Mouse (Mus musculus) liver, embryonic 14.5 days (tissue): ENCODE data around the gene Nfatc4. TPM values are rescaled to one million over a fixed set of nuclear protein-coding genes. Genes with fewer than 3 reads are reported as not detected.
A peak's percentile ranks its signal among the peaks of the same experiment; 100 is the strongest.

Source experiments
- ATAC-seq: fragments of 200-750 bp; cut with Nextera tagmentation; 2 replicates; pipeline ENCODE4 v1.8.0; 2017; ENCODE audit warnings: moderate number of reproducible peaks, mild to moderate bottlenecking, moderate library complexity; ENCODE audit not compliant: insufficient read depth
- DNase-seq, 3 experiments: peaks; one replicate each; pipeline ENCODE4 v3.0.0-alpha.2; 2012 to 2013; ENCODE audit warnings: low read depth in 3 of 3, low spot score in 3 of 3
- H3K27ac ChIP-seq: fragments of 300-500 bp; sonication (generic); 2 replicates; pipeline ENCODE4 v1.5.1; 2014; ENCODE audit warnings: moderate library complexity, mild to moderate bottlenecking, control low read depth, inconsistent platforms
- H3K27me3 ChIP-seq: fragments of 300-500 bp; sonication (generic); 2 replicates; pipeline ENCODE4 v1.6.1; 2014; ENCODE audit warnings: mild to moderate bottlenecking, low read length, moderate library complexity; ENCODE audit not compliant: control insufficient read depth, insufficient read depth
- H3K36me3 ChIP-seq: fragments of 300-500 bp; sonication (generic); replicated peaks from 2 replicates; pipeline ENCODE4 v1.6.1; 2014; ENCODE audit warnings: low read depth; ENCODE audit not compliant: control insufficient read depth, insufficient read depth
- H3K4me1 ChIP-seq, 2 experiments: fragments of 200-500 bp in 1 of 2; fragments of 300-500 bp in 1 of 2; sonication (generic) in 1 of 2; replicated peaks; 2 replicates each; pipeline ENCODE4 v1.6.1; 2012 to 2014; ENCODE audit warnings: antibody characterized with exemption in 1 of 2, inconsistent platforms in 1 of 2, low read length in 1 of 2; ENCODE audit not compliant: control insufficient read depth in 2 of 2, insufficient read depth in 2 of 2
- H3K4me2 ChIP-seq: fragments of 300-500 bp; sonication (generic); 2 replicates; pipeline ENCODE4 v1.6.1; 2014; ENCODE audit warnings: low read depth, mild to moderate bottlenecking, control low read depth, moderate library complexity
- H3K4me3 ChIP-seq, 2 experiments: fragments of 200-500 bp in 1 of 2; fragments of 300-500 bp in 1 of 2; sonication (generic) in 1 of 2; 2 replicates each; pipeline ENCODE4 v1.5.1; 2012 to 2014; ENCODE audit warnings: low read depth in 2 of 2, low read length in 2 of 2, mild to moderate bottlenecking in 2 of 2, control low read depth in 1 of 2, inconsistent platforms in 1 of 2, moderate library complexity in 1 of 2; ENCODE audit not compliant: insufficient read depth in 1 of 2
- H3K9ac ChIP-seq: fragments of 300-500 bp; sonication (generic); replicated peaks from 2 replicates; pipeline ENCODE4 v1.6.1; 2014; ENCODE audit warnings: mild to moderate bottlenecking, control low read depth, moderate library complexity
- H3K9me3 ChIP-seq: fragments of 300-500 bp; sonication (generic); 2 replicates; pipeline ENCODE4 v1.6.1; 2016; ENCODE audit warnings: low read length, mixed read lengths; ENCODE audit not compliant: control insufficient read depth
- CTCF ChIP-seq: IDR thresholded peaks from 2 replicates; pipeline ENCODE4 v1.5.1; 2016; ENCODE audit warnings: antibody characterized with exemption, low read depth, control low read depth
- EP300 ChIP-seq: IDR thresholded peaks from 2 replicates; pipeline ENCODE4 v1.6.1; 2016; ENCODE audit warnings: antibody characterized with exemption, low read depth
- WGBS: fragments of 180-500 bp; shearing (Covaris S2); extraction: QIAGEN DNeasy Blood & Tissue Kit; methylation state at CpG from one replicate; pipeline ENCODE4 v1.1.7; 2014; ENCODE audit not compliant: insufficient replicate concordance; 5-methylcytosine and 5-hydroxymethylcytosine counted together
- polyA plus RNA-seq, 2 experiments: library from polyadenylated mRNA; depleted of rRNA in 1 of 2; stranded (reverse) in 1 of 2; unstranded in 1 of 2; fragments of >200 nt; fragmentation: Nextera tagmentation in 1 of 2; extraction: Ambion mirVana in 1 of 2; gene quantifications; 2 replicates each; pipeline versions ENCODE4 v1.2.1 to v1.2.3; 2012 to 2014

The Nfatc4 gene
- polyA plus RNA-seq, 2 experiments, result 0.33 to 1.0 TPM

- Histone ChIP-seq H3K4me3 (peak overlapping the region in 1 of 2 experiments; percentile 70; a peak in 1 of 4 replicates), H3K9me3 (no peaks in the 10 kb centered on the region), H3K36me3 (no peaks in the 10 kb centered on the region), H3K9ac (no peak overlapping the region), H3K4me2 (peak overlapping the region; percentile 69), H3K27me3 (no peaks in the 10 kb centered on the region), H3K4me1 (peaks cover 4 to 27% of the 10 kb centered on the region in 2 experiments), H3K27ac (no peak overlapping the region)
- ATAC-seq, result peak; percentile 40; the same call in 1 of the 2 replicates
- TF ChIP-seq EP300 (no peak), CTCF (no peak)
- 25% methylated on average over 11 of the region's 11 CpGs for WGBS
- DNase-seq, result no peak
Observed at GRCm38 (mm10) chr14:55852646-55853551, 30.0 kb downstream of the Nfatc4 start.

GRCm38 (mm10) chr14:55853621-55854285, 30.8 kb downstream of the Nfatc4 start, which contains the start of gene Nynrin:
Nynrin (plus strand) TSS chr14:55854010.
- Histone ChIP-seq H3K4me3 (peak within 1 kb of the TSS; percentile 55 to 70), H3K4me1 (peaks cover 4 to 27% of the 10 kb centered on the region in 2 experiments), H3K27ac (no peak within 1 kb of the TSS), H3K9me3 (no peaks in the 10 kb centered on the region), H3K36me3 (no peaks in the 10 kb centered on the region), H3K9ac (peak within 1 kb of the TSS; percentile 47; the same call in 1 of the 2 replicates), H3K27me3 (no peaks in the 10 kb centered on the region), H3K4me2 (peak within 1 kb of the TSS; percentile 69)
- WGBS, result 3% methylated on average over 30 of the region's 33 CpGs
- DNase-seq (no peak), ATAC-seq (peak; percentile 63)
- TF ChIP-seq CTCF, result no peak
- no peak for TF ChIP-seq EP300

DNA sequence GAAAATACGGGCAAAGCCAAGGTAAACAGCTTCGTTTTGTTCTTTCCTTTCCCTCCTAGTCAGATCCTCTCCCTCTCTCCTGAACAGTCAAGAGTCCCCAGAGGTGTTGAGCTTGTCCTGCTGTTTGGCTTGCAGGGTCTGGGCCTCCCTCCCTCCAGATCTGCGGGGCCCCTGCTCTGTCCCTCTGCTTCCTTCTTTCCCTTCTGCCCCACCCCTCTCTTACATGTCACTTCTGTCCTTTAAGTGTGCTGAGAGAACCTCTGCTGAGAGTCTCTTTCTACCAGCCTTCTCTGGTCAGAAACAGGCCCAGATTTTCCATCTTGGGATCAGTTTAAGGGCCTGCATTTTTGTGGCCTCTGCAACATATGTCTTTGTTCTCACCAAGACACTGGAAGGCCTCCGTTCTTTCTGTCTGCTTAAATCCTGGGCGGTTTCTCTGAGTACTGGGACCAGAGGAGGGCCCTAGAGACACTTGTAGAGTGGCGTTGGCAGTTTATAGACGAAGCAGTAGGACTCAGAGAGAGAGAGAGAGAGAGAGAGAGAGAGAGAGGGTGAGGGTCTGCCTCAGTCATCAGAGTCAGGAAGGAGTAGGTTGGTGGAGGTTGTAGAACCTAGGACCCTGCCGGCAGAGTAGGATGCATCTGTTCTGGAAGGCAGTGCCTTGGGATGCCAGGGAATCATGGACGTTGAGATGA, 31.6 kb downstream of the Nfatc4 start:
- no peak for TF ChIP-seq EP300
- TF ChIP-seq CTCF, result no peak
- H3K9me3 ChIP-seq, result no peaks in the 10 kb centered on the region
- H3K9ac ChIP-seq, result peak overlapping the region; percentile 47; the same call in 1 of the 2 replicates
- peaks cover 4 to 27% of the 10 kb centered on the region in 2 experiments for H3K4me1 ChIP-seq
- no peaks in the 10 kb centered on the region for H3K36me3 ChIP-seq
- peak overlapping the region; percentile 69 for H3K4me2 ChIP-seq
- H3K27ac ChIP-seq, result no peak overlapping the region
- H3K4me3 ChIP-seq, result peak overlapping the region; percentile 55 to 70
- H3K27me3 ChIP-seq, result no peaks in the 10 kb centered on the region
- WGBS, result 6% methylated on average over 9 of the region's 9 CpGs
- DNase-seq (no peak), ATAC-seq (no peak)

DNA sequence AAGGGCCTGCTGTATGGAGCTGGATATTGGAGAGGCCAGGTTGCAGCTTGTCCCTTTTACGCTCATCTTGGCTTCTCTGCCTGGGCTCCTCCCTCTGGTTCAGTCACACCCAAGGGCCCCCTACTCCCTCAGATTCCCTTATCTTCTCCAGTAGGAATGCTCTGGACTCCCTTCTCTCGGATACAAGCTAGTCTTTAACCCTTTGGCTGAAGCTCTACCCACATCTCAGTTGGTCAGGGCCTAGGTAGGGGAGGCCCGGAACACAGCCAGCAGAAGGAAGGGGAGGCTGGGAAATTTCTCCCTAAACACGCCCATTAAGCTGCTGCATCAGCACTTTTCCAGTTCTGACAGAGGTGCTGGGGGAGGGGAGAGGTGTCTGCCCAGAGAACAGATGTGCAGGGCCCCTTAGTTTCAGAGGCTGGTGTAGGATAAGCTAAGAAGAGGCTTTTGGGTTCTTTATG, 32.2 kb downstream of the Nfatc4 start:
- no peak overlapping the region for H3K9ac ChIP-seq
- WGBS, result 7% methylated on average over 4 of the region's 4 CpGs
- no peaks in the 10 kb centered on the region for H3K9me3 ChIP-seq
- no peak for DNase-seq
- ATAC-seq, result peak; percentile 14; the same call in 1 of the 2 replicates
- H3K27ac ChIP-seq, result no peak overlapping the region
- H3K4me2 ChIP-seq, result peak overlapping the region; percentile 69
- H3K4me1 ChIP-seq, result peaks cover 4 to 27% of the 10 kb centered on the region in 2 experiments
- H3K36me3 ChIP-seq, result no peaks in the 10 kb centered on the region
- TF ChIP-seq CTCF, result no peak
- H3K27me3 ChIP-seq, result no peaks in the 10 kb centered on the region
- H3K4me3 ChIP-seq, result peak overlapping the region; percentile 55 to 70
